Mouse (Mus musculus) MEL (cell line): ENCODE results near the gene Stmn1.

ENCODE experiments used
- CTCF ChIP-seq, 3 experiments: IDR thresholded peaks in 2 of 3; conservative IDR thresholded peaks in 1 of 3; 2 replicates each; pipeline ENCODE4 v1.5.1; 2011 to 2012; ENCODE audit warnings: low read length in 3 of 3, low read depth in 2 of 3, mild to moderate bottlenecking in 2 of 3, improper control_type of control experiment in 1 of 3, inconsistent platforms in 1 of 3, mixed read lengths in 1 of 3, moderate library complexity in 1 of 3; ENCODE audit not compliant: control insufficient read depth in 1 of 3, insufficient read depth in 1 of 3, poor library complexity in 1 of 3, severe bottlenecking in 1 of 3
- ETS1 ChIP-seq: IDR thresholded peaks from 2 replicates; pipeline ENCODE4 v1.6.1; 2012; ENCODE audit warnings: low read depth, mild to moderate bottlenecking, inconsistent platforms, low read length, improper control_type of control experiment, moderate library complexity
- MAFK ChIP-seq: IDR thresholded peaks from 2 replicates; pipeline ENCODE4 v1.6.1; 2011; ENCODE audit warnings: low read depth, mild to moderate bottlenecking, low read length, improper control_type of control experiment, borderline replicate concordance
- RAD21 ChIP-seq: IDR thresholded peaks from 2 replicates; pipeline ENCODE4 v1.6.1; 2011; ENCODE audit warnings: mild to moderate bottlenecking, low read depth, low read length, improper control_type of control experiment
- TBP ChIP-seq: IDR thresholded peaks from 2 replicates; pipeline ENCODE4 v1.8.0; 2011; ENCODE audit warnings: low read depth, low read length, improper control_type of control experiment

DNA sequence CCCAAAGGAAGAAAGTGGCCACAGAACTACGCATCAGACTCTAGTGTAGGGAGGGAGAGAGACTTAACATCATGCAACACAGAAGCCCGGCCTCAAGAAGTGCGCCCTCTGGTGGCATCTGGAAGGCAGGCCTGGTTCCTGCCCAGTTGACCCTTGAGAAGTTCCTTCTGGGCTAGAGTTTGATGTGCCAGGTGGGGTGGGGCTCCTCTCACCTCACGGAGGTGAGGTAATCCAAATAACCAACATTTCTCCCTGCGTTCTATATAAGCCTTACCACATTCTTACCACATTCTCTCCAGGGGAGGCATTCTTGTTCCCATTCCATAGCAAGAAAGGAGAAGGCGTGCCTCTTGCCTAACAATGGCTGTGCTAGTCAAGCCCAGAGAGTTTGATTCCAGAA, 12.7 kb downstream of the Stmn1 start:
- TF ChIP-seq CTCF (IDR thresholded peaks at IDR 0.05 in 2 of 3, conservative IDR thresholded peaks at IDR 0.05 in 1 of 3; ENCODE audit: control insufficient read depth in 1 of 3, insufficient read depth in 1 of 3, low read depth in 2 of 3, low read length in 3 of 3, poor library complexity in 1 of 3, severe bottlenecking in 1 of 3) = peak; percentile 77 to 91 (median 85)
- no peak for TF ChIP-seq MAFK
- no peak for TF ChIP-seq ETS1
- peak; percentile 35 for TF ChIP-seq RAD21
- TF ChIP-seq TBP = no peak
